Mouse (Mus musculus) midbrain, embryonic 16.5 days (tissue): ENCODE data around the gene Ints7. TPM values are rescaled to one million over a fixed set of nuclear protein-coding genes. Genes with fewer than 3 reads are reported as not detected.

Experiments used
- ATAC-seq: fragments of 200-750 bp; cut with Nextera tagmentation; 2 replicates; pipeline ENCODE4 v1.8.0; 2017; ENCODE audit warnings: moderate TSS enrichment
- H3K27ac ChIP-seq: fragments of 300-500 bp; sonication (generic); 2 replicates; pipeline ENCODE4 v1.5.1; 2014; ENCODE audit warnings: mild to moderate bottlenecking, low read length, mixed read lengths
- H3K27me3 ChIP-seq: fragments of 300-500 bp; sonication (generic); 2 replicates; pipeline ENCODE4 v1.6.1; 2014; ENCODE audit warnings: low read depth, low read length, mixed read lengths; ENCODE audit not compliant: control insufficient read depth, insufficient read depth
- H3K36me3 ChIP-seq: fragments of 300-500 bp; sonication (generic); 2 replicates; pipeline ENCODE4 v1.6.1; 2014; ENCODE audit warnings: mild to moderate bottlenecking, low read length, moderate library complexity, mixed read lengths; ENCODE audit not compliant: control insufficient read depth, insufficient read depth
- H3K4me1 ChIP-seq: fragments of 300-500 bp; sonication (generic); 2 replicates; pipeline ENCODE4 v1.6.1; 2014; ENCODE audit warnings: mild to moderate bottlenecking, low read length, mixed read lengths; ENCODE audit not compliant: control insufficient read depth, insufficient read depth
- H3K4me2 ChIP-seq: fragments of 300-500 bp; sonication (generic); 2 replicates; pipeline ENCODE4 v1.6.1; 2014; ENCODE audit warnings: mild to moderate bottlenecking, low read length, mixed read lengths
- H3K4me3 ChIP-seq: fragments of 300-500 bp; sonication (generic); 2 replicates; pipeline ENCODE4 v1.5.1; 2014; ENCODE audit warnings: low read depth, mild to moderate bottlenecking, low read length, moderate library complexity, mixed read lengths
- H3K9ac ChIP-seq: fragments of 300-500 bp; sonication (generic); 2 replicates; pipeline ENCODE4 v1.6.1; 2014; ENCODE audit warnings: low read depth, low read length, mixed read lengths
- H3K9me3 ChIP-seq: fragments of 300-500 bp; sonication (generic); replicated peaks from 2 replicates; pipeline ENCODE4 v1.6.1; 2014; ENCODE audit warnings: mild to moderate bottlenecking, low read length, mixed read lengths; ENCODE audit not compliant: control insufficient read depth, poor library complexity, severe bottlenecking
- WGBS: fragments of 180-500 bp; shearing (Covaris S2); extraction: QIAGEN DNeasy Blood & Tissue Kit; methylation state at CpG from one replicate; pipeline ENCODE4 v1.1.7; 2014; 5-methylcytosine and 5-hydroxymethylcytosine counted together
- polyA plus RNA-seq: library from polyadenylated mRNA; unstranded; fragments of >200 nt; fragmentation: Nextera tagmentation; extraction: Ambion mirVana; gene quantifications from 2 replicates; pipeline ENCODE4 v1.2.1, GENCODE M21; 2015

Gene Ints7
- polyA plus RNA-seq, 1 experiment from 2014 or later, result 34.7 TPM

- Histone ChIP-seq H3K4me3 (no peak overlapping the region), H3K4me2 (no peak overlapping the region), H3K27me3 (no peaks in the 10 kb centered on the region), H3K9ac (no peak overlapping the region), H3K27ac (no peak overlapping the region), H3K36me3 (no peaks in the 10 kb centered on the region), H3K4me1 (no peaks in the 10 kb centered on the region), H3K9me3 (no peaks in the 10 kb centered on the region)
- ATAC-seq, result no peak
- WGBS, result 89% methylated on average over 3 of the region's 3 CpGs
These were observed 72.2 kb downstream of the Ints7 start for GRCm38 (mm10) chr1:191647590-191647989.

DNA sequence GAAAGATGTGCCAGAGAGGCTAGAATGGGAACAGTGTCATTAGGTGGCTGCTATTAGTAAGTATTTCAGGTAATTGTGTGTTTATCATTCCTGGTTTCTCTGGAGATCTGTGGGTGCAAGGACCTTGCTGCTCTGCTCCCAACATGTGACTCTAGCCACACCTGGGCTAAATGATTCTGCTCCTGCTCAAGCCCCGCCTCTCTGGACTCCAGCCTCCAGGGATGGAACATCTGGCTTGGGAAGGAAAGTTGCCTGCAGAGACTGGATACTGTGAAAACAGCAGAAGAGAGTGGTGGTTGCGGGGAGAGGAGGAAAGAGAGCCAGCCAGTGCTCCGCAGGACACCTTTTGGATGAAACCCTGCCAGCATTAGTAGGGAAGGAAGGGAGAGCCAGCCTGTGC, 84.0 kb downstream of the Ints7 start:
- H3K27me3 ChIP-seq, result no peaks in the 10 kb centered on the region
- no peaks in the 10 kb centered on the region for H3K4me1 ChIP-seq
- no peak overlapping the region for H3K4me2 ChIP-seq
- ATAC-seq, result no peak
- no peak overlapping the region for H3K9ac ChIP-seq
- 87% methylated on average over 3 of the region's 3 CpGs for whole genome bisulfite sequencing
- no peak overlapping the region for H3K4me3 ChIP-seq
- H3K36me3 ChIP-seq, result no peaks in the 10 kb centered on the region
- H3K9me3 ChIP-seq, result no peaks in the 10 kb centered on the region
- H3K27ac ChIP-seq, result no peak overlapping the region

DNA sequence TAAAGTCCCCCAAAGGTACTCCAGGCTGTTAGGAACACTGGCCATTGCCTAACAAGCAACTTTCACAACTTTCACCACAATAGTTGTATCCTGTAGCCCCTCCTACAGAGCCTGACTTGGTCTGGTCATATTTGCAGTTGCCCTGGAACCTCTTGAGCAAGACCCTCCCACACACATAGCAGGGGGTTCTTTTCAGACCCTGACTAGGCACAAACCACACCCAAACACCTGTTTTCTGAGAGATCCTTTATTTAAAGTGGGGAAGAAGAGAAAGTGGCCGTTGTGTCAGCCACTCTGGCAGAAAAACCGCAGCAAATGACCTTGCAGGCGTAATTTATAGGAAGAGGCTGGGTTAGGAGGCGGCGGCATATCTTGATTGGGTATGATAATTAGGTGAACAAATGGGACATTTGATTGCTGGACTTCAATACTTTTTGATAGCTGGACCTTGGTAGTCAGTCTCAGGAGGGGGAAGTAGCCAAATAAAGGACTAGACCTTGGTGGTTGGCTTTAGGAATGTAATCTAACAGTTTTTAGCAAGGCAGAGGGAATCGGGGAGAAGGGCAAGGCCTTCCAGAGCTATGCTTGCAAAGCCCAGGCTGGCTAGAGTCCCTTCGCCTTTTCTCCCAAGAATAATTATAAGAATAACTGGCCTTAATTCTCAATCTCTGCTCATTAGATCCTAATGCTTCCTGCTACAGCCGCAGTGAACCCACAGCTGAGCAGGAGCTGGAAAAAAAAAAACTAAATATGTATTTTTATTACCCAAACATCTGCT, 85.8 kb downstream of the Ints7 start:
- Histone ChIP-seq H3K9me3 (no peaks in the 10 kb centered on the region), H3K4me1 (no peaks in the 10 kb centered on the region), H3K36me3 (no peaks in the 10 kb centered on the region), H3K9ac (no peak overlapping the region), H3K4me3 (no peak overlapping the region), H3K4me2 (no peak overlapping the region), H3K27me3 (no peaks in the 10 kb centered on the region), H3K27ac (no peak overlapping the region)
- ATAC-seq, result no peak
- WGBS, result 72% methylated on average over 8 of the region's 8 CpGs

DNA sequence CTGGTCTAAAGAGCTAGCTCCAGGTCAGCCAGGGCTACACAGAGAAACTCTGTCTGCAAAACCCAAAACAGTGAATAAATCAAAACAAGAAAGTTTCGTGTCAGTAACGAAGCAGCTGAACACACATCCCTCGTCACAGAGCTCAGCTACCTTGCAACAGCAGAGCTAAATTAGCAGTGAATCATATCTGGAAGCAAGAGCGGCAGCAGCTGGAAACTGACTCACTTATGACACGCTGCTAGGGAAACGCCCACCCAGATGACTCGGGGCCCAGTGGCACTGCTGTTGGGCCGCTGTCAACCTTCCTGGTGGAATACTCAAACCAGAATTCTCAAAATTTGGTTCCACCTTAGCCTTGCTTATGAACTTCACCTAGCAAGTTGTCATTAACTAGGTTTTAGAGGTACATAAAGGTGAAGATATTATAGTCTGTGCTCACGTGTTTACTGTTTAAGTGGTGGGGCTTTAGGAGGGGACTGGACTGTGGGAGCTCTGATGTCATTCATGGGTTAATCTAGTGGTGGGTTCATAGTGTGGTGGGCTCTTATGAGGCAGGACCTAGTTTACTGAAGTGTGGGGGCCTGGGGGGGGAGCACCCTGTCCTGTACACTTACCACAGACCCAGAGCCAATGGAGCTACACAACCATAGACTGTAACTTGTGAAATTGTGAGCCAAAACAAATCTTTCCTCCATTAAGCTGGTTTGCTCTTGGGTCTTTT, 86.9 kb downstream of the Ints7 start:
- no peaks in the 10 kb centered on the region for H3K4me1 ChIP-seq
- no peak overlapping the region for H3K9ac ChIP-seq
- ATAC-seq, result no peak
- no peak overlapping the region for H3K4me3 ChIP-seq
- no peaks in the 10 kb centered on the region for H3K36me3 ChIP-seq
- no peak overlapping the region for H3K27ac ChIP-seq
- H3K4me2 ChIP-seq, result no peak overlapping the region
- WGBS, result 81% methylated on average over 9 of the region's 9 CpGs
- no peaks in the 10 kb centered on the region for H3K27me3 ChIP-seq
- H3K9me3 ChIP-seq, result no peaks in the 10 kb centered on the region

DNA sequence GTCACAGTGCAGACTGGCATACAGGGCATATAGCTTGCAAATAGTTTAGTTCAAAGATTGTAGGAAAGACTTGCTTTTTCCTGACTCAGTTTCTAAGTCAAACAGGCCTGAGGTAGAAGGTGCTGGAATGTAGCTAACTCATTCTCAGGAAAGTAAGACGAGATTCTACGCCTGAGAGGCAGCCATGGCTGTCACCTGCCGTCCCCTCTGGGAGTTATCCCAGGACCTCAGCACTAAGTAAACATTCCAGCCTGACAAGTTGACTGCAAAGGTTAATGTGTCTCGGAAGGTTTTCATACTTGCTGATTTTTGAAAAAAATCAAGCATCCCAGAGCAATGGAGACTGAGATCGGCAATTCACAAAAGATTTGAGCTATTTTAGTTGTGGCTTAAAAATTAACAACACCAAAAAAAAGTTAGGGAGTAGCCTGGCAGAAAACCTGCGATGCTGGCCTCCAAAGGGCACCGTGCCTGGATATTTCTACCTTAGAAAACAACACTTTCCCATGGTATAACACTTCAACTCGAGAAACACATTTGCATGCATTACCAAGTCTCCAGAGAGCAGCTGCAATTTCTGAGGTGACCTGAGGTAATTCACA, 87.6 kb downstream of the Ints7 start:
- H3K27ac ChIP-seq, result no peak overlapping the region
- no peak overlapping the region for H3K4me2 ChIP-seq
- WGBS, result 72% methylated on average over 8 of the region's 8 CpGs
- H3K27me3 ChIP-seq, result no peaks in the 10 kb centered on the region
- no peaks in the 10 kb centered on the region for H3K36me3 ChIP-seq
- ATAC-seq, result no peak
- H3K4me3 ChIP-seq, result no peak overlapping the region
- H3K9ac ChIP-seq, result no peak overlapping the region
- H3K4me1 ChIP-seq, result no peaks in the 10 kb centered on the region
- H3K9me3 ChIP-seq, result no peaks in the 10 kb centered on the region

GRCm38 (mm10) chr1:191663603-191664002, 88.2 kb downstream of the Ints7 start:
- Histone ChIP-seq H3K4me3 (no peak overlapping the region), H3K4me2 (no peak overlapping the region), H3K9ac (no peak overlapping the region), H3K9me3 (no peaks in the 10 kb centered on the region), H3K4me1 (no peaks in the 10 kb centered on the region), H3K36me3 (no peaks in the 10 kb centered on the region), H3K27ac (no peak overlapping the region), H3K27me3 (no peaks in the 10 kb centered on the region)
- WGBS, result 94% methylated on average over 6 of the region's 6 CpGs
- no peak for ATAC-seq

DNA sequence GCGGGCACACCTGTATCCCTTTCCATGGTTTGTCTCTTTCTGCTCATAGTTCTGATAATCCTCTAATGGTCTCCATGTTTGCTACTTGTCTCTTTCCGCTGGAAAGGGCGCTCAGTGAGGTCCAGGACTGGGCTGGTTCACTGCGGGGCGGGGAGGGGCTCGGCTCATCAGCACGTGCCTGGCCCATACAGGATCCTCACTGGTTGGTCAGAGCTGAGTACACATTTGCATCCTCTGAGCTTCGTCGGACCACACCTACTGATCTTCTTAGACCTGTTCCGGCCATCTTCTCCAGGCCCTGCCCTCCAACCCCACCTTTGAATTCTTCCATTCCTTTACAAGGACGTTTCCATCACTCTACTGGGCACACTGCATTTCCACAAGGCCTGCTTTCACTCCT, 90.9 kb downstream of the Ints7 start:
- H3K4me3 ChIP-seq, result no peak overlapping the region
- ATAC-seq, result no peak
- H3K9me3 ChIP-seq, result no peaks in the 10 kb centered on the region
- H3K4me2 ChIP-seq, result no peak overlapping the region
- H3K4me1 ChIP-seq, result no peaks in the 10 kb centered on the region
- no peak overlapping the region for H3K9ac ChIP-seq
- WGBS, result 85% methylated on average over 11 of the region's 11 CpGs
- H3K27me3 ChIP-seq, result no peaks in the 10 kb centered on the region
- no peaks in the 10 kb centered on the region for H3K36me3 ChIP-seq
- H3K27ac ChIP-seq, result no peak overlapping the region

DNA sequence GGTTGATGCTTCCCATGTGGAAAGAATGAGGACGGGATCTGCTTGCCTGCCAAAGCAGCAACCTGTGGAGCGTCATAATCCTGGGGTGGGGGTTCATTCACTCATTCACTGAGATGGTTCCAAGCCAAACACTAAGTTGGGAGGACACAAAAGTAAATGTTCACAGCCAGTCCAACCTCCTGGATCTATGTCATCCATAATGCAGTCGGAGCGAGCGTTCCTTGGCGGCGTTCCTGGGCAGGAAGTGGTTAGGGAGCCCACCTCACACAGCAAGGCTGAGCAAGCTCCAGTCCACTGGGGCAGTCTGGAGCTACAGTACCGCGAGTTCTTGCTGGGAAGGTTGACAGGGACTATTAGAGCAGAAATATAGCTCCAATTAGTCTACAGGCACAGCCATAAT, 92.6 kb downstream of the Ints7 start:
- Histone ChIP-seq H3K9ac (no peak overlapping the region), H3K9me3 (no peaks in the 10 kb centered on the region), H3K27ac (no peak overlapping the region), H3K4me1 (no peaks in the 10 kb centered on the region), H3K27me3 (no peaks in the 10 kb centered on the region), H3K4me3 (no peak overlapping the region), H3K4me2 (no peak overlapping the region), H3K36me3 (no peaks in the 10 kb centered on the region)
- 86% methylated on average over 9 of the region's 9 CpGs for WGBS
- no peak for ATAC-seq
